Mouse (Mus musculus) cerebellum, adult 9-11 months (tissue): ENCODE data around the gene Rufy3.

ENCODE experiments used
- DNase-seq: peaks from one replicate; pipeline ENCODE4 v3.0.0; 2022

Rufy3 gene

DNA sequence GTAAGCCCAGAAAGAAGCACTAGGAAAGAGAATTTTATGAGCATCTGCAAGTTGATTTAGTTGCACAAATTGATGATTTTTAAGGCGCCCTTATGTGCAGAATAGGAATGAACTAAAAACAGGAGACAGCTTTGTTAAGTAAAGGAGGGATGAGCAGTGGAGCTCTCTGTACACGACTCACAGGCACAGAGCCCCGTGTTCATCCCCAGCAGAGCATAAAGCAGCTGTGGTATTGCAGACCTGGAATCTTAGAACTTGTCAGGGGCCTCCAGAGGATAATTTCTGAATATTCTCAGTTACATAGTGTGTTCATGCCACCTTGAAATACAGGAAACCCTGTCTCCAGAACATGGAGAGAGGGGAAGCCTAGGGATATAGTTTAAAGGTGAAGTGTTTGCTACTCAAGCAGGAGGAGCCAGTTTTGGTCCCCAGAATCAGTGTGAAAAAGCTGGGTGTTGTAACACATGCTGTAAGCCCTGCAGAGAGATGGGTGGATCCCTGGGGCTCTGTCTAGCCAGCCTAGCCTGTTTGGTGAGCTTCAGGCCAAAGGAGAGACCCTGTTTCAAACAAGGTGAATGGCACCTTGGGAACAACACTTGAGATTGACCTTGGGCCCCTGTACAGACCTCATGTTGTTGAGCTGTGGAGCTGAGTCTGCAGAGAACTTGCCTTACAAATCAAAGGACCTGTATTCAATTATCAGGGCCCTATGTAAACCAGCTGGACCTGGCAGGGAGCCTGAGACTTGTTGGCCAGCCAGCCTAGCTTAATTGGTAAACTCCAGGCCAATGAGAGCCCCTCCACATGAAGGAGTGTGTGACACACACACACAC is 10.9 kb downstream of the Rufy3 start:
- no peak for DNase-seq

GRCm38 (mm10) chr5:88580681-88581080 is 15.8 kb downstream of the Rufy3 start:
- DNase-seq = no peak

GRCm38 (mm10) chr5:88581343-88581742 is 16.5 kb downstream of the Rufy3 start:
- peak; percentile 18 for DNase-seq

GRCm38 (mm10) chr5:88583271-88584031 is 18.6 kb downstream of the Rufy3 start:
- DNase-seq = peak; percentile 93

DNA sequence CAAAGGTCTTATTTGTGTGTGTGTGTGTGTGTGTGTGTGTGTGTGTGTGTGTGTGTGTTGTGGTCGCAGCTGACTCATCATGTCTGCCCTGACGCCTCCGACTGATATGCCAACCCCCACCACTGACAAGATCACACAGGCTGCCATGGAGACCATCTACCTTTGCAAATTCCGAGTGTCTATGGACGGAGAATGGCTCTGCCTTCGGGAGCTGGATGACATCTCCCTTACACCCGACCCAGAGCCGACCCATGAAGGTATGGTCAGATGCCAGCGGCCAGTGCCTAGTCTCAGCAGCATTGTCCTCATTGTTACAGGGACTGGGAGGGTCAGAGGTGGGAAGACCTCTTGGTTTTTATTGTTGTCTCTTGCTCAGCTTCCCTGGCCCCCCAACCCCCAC is 19.2 kb downstream of the Rufy3 start:
- DNase-seq = peak; percentile 71

- peak; percentile 88 for DNase-seq
Measured at GRCm38 (mm10) chr5:88586407-88587174, 21.8 kb downstream of the Rufy3 start.

DNA sequence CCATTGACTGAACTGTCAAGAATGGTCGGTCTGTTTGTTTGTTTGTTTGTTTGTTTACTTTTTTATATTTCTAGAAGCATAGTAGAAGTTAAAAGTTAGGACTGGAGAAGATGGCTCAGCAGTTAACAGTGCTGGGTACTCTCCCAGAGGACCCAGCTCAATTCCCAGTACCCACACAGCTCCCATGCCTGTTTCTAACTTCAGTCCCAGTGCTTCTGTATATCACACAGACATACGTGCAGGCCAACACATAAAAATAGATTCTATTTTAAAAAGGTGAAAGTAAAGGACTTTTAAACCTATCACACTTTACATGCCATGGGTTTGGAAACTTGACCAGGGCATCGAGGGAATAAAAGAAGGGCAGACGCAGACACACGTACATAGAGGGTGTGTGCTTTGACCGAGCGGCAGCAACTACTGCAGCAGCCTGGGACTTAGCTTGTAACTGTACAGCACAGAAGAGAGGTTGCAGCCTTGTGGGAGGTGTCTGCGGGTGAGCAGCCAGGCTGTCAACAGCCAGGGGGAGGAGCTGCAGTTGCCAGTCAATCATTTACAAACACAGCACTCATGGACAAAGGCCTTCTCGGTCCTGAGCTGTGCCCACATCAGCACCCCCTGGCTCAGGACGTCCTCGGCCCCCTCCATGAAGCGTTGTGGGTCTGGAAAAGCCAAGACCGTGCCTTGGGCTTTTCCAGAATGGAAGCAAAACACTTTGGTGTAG is 22.5 kb downstream of the Rufy3 start:
- peak; percentile 45 for DNase-seq

DNA sequence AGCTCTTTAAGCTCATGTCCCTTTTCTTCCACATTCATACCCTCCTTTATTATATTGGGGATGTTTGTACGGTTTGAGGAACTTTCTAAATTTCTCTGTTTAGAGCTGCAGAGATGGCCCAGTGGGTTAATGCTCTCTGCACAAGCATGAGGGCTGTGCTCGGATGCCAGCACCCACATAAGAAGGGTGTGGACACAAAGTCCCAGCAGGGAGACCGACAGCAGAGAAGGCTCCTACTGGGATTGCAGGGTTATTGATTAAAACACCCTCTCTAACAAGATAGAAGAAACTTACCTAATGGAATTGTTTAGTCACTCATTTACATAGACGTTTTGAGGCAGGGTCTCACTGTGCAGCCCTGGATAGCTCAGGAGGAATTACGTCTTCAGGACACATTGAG is 23.6 kb downstream of the Rufy3 start:
- no peak for DNase-seq

GRCm38 (mm10) chr5:88593421-88594172 is 28.8 kb downstream of the Rufy3 start:
- no peak for DNase-seq

- DNase-seq = no peak
Measured at GRCm38 (mm10) chr5:88594173-88594569, 29.3 kb downstream of the Rufy3 start.

DNA sequence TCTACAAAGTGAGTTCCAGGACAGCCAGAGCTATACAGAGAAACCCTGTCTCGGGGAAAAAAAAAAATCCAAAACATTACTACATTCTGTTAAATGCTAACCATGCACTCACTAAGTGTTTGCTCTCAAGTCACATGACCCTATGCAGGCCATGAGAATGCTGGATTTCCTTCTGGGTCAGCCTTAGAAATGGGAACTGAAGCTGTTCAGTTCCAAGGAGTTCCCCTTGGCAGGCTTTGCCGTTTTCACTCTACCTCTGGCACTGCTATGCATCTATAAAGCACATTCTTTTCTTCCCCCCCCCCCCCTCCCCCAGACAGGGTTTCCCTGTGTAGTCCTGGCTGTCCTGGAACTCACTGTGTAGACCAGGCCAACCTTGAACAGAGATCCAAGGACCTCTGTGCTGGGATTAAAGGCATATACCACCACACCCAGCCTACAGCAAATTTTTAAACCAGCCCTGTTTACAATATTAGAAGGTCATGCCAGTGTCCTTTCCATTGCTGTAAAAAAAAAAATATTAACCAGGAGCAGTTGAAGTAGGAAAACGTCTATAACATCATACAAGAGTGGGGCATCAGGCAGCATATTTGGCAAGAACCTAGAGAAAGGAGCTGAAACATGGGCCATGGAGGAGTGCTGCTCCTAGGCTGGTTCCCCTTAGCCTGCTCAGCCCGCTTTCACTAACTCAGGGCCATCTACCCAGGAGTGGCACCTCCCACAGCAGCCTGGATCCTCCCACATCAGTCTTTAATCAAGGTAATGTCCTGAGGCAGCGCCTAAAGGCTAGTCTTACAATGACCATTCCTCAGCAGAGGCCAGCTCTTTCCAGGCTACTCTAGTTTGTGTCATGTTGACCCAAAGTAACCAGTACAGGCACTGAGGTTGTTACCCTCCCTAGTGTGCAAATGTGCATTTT is 31.0 kb downstream of the Rufy3 start:
- no peak for DNase-seq

DNA sequence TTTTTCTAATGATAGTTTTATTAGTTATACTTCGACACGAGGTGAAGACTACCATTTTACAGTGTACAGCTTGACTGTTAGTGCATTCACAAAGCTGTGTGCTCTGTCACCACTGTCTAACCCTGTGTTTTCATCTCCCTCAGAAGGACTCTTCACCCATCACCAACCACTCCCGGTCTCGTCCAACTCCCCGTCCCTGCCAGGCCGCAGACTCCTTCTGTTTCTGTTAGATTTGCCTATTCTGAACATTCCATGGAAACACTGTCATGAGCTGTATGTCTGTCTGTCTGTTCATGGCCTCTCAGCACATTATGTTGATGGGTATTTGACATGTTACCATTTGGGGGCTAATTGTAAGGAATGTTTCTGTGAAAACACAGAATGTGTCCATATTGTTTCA is 34.1 kb downstream of the Rufy3 start:
- DNase-seq = no peak

DNA sequence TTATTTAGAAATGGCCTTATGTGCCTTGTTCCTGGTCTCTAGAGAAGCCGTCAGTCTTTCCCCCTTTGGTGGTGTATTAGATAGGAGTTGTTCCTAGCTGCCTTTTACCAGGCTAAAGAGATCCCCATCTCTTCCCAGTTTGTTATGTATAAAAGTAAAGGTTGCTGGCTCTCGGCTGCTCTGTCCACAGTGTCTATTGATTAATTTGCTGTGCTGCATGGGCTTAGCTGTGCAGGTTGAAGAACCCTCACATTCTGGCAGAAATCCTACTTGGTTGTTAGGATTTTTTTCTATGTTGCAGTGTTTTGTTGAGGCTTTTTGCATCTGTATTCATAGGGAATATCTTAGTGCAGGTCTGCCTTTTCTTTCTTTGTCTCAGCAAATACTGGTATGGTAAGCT is 37.2 kb downstream of the Rufy3 start:
- DNase-seq = no peak

- DNase-seq = no peak
Measured at GRCm38 (mm10) chr5:88602713-88603112, 37.9 kb downstream of the Rufy3 start.

- DNase-seq = no peak
Measured at GRCm38 (mm10) chr5:88604046-88604445, 39.2 kb downstream of the Rufy3 start.

GRCm38 (mm10) chr5:88604641-88605358 is 40.0 kb downstream of the Rufy3 start:
- DNase-seq = no peak

DNA sequence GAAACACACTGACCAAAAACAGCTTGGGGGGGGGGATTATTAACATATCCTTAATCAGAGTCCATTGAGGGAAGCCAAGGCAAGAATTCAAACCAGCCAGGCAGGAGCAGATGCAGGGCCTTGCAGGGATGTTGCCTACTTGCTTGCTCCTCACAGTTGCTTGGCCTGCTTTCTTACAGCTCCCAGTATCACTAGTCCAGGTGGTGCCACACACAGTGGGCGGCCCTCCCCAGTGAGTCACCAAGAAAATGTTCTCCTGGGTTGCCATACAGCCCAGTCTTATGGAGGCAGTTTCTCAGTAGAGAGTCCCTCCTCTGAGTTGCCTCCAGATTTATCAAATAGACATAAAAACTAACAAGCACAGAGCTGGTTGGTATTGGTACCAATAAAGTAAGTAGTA is 49.3 kb downstream of the Rufy3 start:
- no peak for DNase-seq

- DNase-seq = no peak
Measured at GRCm38 (mm10) chr5:88616988-88617387, 52.1 kb downstream of the Rufy3 start.

DNA sequence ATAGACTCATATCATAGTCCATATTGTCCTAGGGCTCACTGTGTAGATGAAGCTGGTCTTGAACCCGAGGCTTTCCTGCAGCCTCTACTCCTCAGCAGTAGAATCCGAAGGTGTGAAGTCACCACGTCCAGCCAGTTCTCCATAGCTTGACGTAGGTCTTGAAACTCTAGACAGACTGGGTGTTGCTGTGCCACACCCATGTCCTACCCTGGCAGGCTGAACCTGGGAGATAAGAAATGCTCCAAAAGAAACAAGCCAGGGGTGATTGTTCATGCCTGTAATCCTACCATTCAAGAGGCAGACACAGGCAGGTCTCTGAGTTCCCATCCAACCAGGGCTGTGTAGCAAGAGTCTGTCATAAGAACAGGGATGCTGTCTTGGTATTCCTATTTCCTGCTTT is 62.7 kb downstream of the Rufy3 start:
- no peak for DNase-seq

DNA sequence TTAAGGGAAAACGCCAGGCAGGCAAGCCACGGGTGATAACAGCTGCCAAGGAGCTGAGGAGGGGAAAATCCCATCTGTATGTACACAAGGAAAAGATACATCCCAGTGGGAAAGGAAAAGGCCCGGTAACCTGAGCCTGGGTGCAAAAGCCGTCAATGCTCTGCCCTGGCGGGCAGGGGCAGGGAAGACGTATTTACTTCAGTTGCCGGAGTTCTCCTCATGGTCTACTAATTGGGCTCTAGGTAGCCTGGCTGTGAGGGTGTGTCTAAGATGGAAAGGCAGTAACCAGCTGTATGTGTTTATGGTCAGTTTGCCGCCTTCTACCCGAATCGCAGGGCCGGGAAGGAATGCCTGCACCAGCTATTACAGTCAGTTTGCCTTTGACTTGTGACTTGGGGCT is 64.3 kb downstream of the Rufy3 start:
- no peak for DNase-seq
